Mouse (Mus musculus) heart, embryonic 12.5 days (tissue): ENCODE measurements around the gene Rbak. TPM values are rescaled to one million over a fixed set of nuclear protein-coding genes. Genes with fewer than 3 reads are reported as not detected.
"Not testable (repeated sequence)": the region's sequence is repeated elsewhere in the genome, so short reads cannot be mapped to it uniquely, and the experiment has no call there.

Source experiments
- ATAC-seq: fragments of 200-750 bp; cut with Nextera tagmentation; 2 replicates; pipeline ENCODE4 v1.8.0; 2017; ENCODE audit warnings: moderate TSS enrichment, moderate library complexity; ENCODE audit not compliant: insufficient number of reproducible peaks, low FRiP score
- H3K27ac ChIP-seq: fragments of 300-500 bp; sonication (generic); 2 replicates; pipeline ENCODE4 v1.5.1; 2016; ENCODE audit warnings: mild to moderate bottlenecking, moderate library complexity; ENCODE audit not compliant: poor library complexity, severe bottlenecking
- H3K27me3 ChIP-seq: fragments of 300-500 bp; sonication (generic); replicated peaks from 2 replicates; pipeline ENCODE4 v1.6.1; 2016; ENCODE audit warnings: mild to moderate bottlenecking, moderate library complexity
- H3K36me3 ChIP-seq: fragments of 300-500 bp; sonication (generic); 2 replicates; pipeline ENCODE4 v1.6.1; 2016; ENCODE audit warnings: mild to moderate bottlenecking, moderate library complexity
- H3K4me1 ChIP-seq: fragments of 300-500 bp; sonication (generic); replicated peaks from 2 replicates; pipeline ENCODE4 v1.6.1; 2016; ENCODE audit warnings: mild to moderate bottlenecking
- H3K4me2 ChIP-seq: fragments of 300-500 bp; sonication (generic); 2 replicates; pipeline ENCODE4 v1.6.1; 2016; ENCODE audit warnings: mild to moderate bottlenecking, moderate library complexity
- H3K4me3 ChIP-seq: fragments of 300-500 bp; sonication (generic); 2 replicates; pipeline ENCODE4 v1.5.1; 2016; ENCODE audit warnings: mild to moderate bottlenecking
- H3K9ac ChIP-seq: fragments of 300-500 bp; sonication (generic); 2 replicates; pipeline ENCODE4 v1.6.1; 2016; ENCODE audit warnings: mild to moderate bottlenecking, moderate library complexity
- H3K9me3 ChIP-seq: fragments of 300-500 bp; sonication (generic); replicated peaks from 2 replicates; pipeline ENCODE4 v1.6.1; 2016; ENCODE audit warnings: mild to moderate bottlenecking, moderate library complexity
- WGBS: fragments of 180-500 bp; shearing (Covaris S2); methylation state at CpG from one replicate; pipeline ENCODE4 v1.1.7; 2016; 5-methylcytosine and 5-hydroxymethylcytosine counted together
- polyA plus RNA-seq: library from polyadenylated mRNA; unstranded; fragments of >200 nt; fragmentation: Nextera tagmentation; extraction: Ambion mirVana; gene quantifications from 2 replicates; pipeline ENCODE4 v1.2.1, GENCODE M21; 2016

Gene Rbak
- polyA plus RNA-seq, 1 experiment from 2014 or later, result 9.0 TPM

- H3K4me3 ChIP-seq, result no peak overlapping the region
- no peaks in the 10 kb centered on the region for H3K27me3 ChIP-seq
- H3K36me3 ChIP-seq, result no peaks in the 10 kb centered on the region
- H3K4me2 ChIP-seq, result no peak overlapping the region
- peak; percentile 84 for ATAC-seq
- WGBS, result 84% methylated on average over 7 of the region's 7 CpGs
- H3K9me3 ChIP-seq, result peaks cover 4% of the 10 kb centered on the region
- no peak overlapping the region for H3K27ac ChIP-seq
- 0 out of 2 replicates have a peak, but pooled peaks cover 2% of the 10 kb centered on the region for H3K4me1 ChIP-seq
- H3K9ac ChIP-seq, result no peak overlapping the region
Observed at GRCm38 (mm10) chr5:143135042-143135441, 45.5 kb downstream of the Rbak start.

GRCm38 (mm10) chr5:143134216-143135010 lies 46.2 kb downstream of the Rbak start:
- not testable (repeated sequence) for H3K27ac ChIP-seq, H3K9me3 ChIP-seq, H3K27me3 ChIP-seq, H3K36me3 ChIP-seq, H3K9ac ChIP-seq, H3K4me2 ChIP-seq, H3K4me3 ChIP-seq, H3K4me1 ChIP-seq
- peak; percentile 25; the same call in 1 of the 2 replicates for ATAC-seq
- 83% methylated on average over 3 of the region's 6 CpGs for WGBS

- no peak overlapping the region for H3K4me2 ChIP-seq
- ATAC-seq, result no peak
- no peaks in the 10 kb centered on the region for H3K4me1 ChIP-seq
- 36% methylated on average over 13 of the region's 13 CpGs for WGBS
- H3K9me3 ChIP-seq, result peaks cover 15% of the 10 kb centered on the region
- H3K4me3 ChIP-seq, result no peak overlapping the region
- no peak overlapping the region for H3K9ac ChIP-seq
- H3K36me3 ChIP-seq, result no peaks in the 10 kb centered on the region
- H3K27me3 ChIP-seq, result no peaks in the 10 kb centered on the region
- H3K27ac ChIP-seq, result no peak overlapping the region
Observed at GRCm38 (mm10) chr5:143132935-143133514, 47.5 kb downstream of the Rbak start.

- no peak overlapping the region for H3K27ac ChIP-seq
- peaks cover 15% of the 10 kb centered on the region for H3K9me3 ChIP-seq
- H3K4me3 ChIP-seq, result no peak overlapping the region
- no peak overlapping the region for H3K4me2 ChIP-seq
- no peaks in the 10 kb centered on the region for H3K36me3 ChIP-seq
- H3K4me1 ChIP-seq, result no peaks in the 10 kb centered on the region
- WGBS, result 82% methylated on average over 7 of the region's 7 CpGs
- ATAC-seq, result no peak
- no peaks in the 10 kb centered on the region for H3K27me3 ChIP-seq
- no peak overlapping the region for H3K9ac ChIP-seq
Observed at GRCm38 (mm10) chr5:143130342-143130741, 50.2 kb downstream of the Rbak start.

GRCm38 (mm10) chr5:143129101-143129500 lies 51.5 kb downstream of the Rbak start:
- WGBS, result 91% methylated on average over 16 of the region's 16 CpGs

GRCm38 (mm10) chr5:143127837-143128236 lies 52.7 kb downstream of the Rbak start:
- H3K9me3 ChIP-seq, result peaks cover 15% of the 10 kb centered on the region
- no peak for ATAC-seq
- WGBS, result 73% methylated on average over 8 of the region's 8 CpGs
- H3K27ac ChIP-seq, result no peak overlapping the region
- no peaks in the 10 kb centered on the region for H3K4me1 ChIP-seq
- H3K27me3 ChIP-seq, result no peaks in the 10 kb centered on the region
- no peak overlapping the region for H3K9ac ChIP-seq
- no peak overlapping the region for H3K4me3 ChIP-seq
- no peaks in the 10 kb centered on the region for H3K36me3 ChIP-seq
- no peak overlapping the region for H3K4me2 ChIP-seq

More at GRCm38 (mm10) chr5:143129101-143129500, 51.5 kb downstream of the Rbak start:
- no peak overlapping the region for H3K4me3 ChIP-seq
- H3K27ac ChIP-seq, result no peak overlapping the region
- no peak overlapping the region for H3K4me2 ChIP-seq
- no peaks in the 10 kb centered on the region for H3K27me3 ChIP-seq
- H3K36me3 ChIP-seq, result no peaks in the 10 kb centered on the region
- no peak for ATAC-seq
- no peak overlapping the region for H3K9ac ChIP-seq
- H3K4me1 ChIP-seq, result no peaks in the 10 kb centered on the region
- peaks cover 15% of the 10 kb centered on the region for H3K9me3 ChIP-seq

- Histone ChIP-seq H3K27me3 (no peaks in the 10 kb centered on the region), H3K27ac (no peak overlapping the region), H3K9me3 (peaks cover 15% of the 10 kb centered on the region), H3K4me2 (no peak overlapping the region), H3K4me3 (no peak overlapping the region), H3K36me3 (no peaks in the 10 kb centered on the region), H3K9ac (no peak overlapping the region), H3K4me1 (no peaks in the 10 kb centered on the region)
- no peak for ATAC-seq
- WGBS, result 67% methylated on average over 4 of the region's 4 CpGs
Observed at GRCm38 (mm10) chr5:143126908-143127307, 53.7 kb downstream of the Rbak start.

GRCm38 (mm10) chr5:143126089-143126488 lies 54.5 kb downstream of the Rbak start:
- H3K4me2 ChIP-seq, result no peak overlapping the region
- peaks cover 15% of the 10 kb centered on the region for H3K9me3 ChIP-seq
- WGBS, result 86% methylated on average over 9 of the region's 9 CpGs
- no peak for ATAC-seq
- H3K4me3 ChIP-seq, result no peak overlapping the region
- no peaks in the 10 kb centered on the region for H3K27me3 ChIP-seq
- H3K9ac ChIP-seq, result no peak overlapping the region
- H3K27ac ChIP-seq, result no peak overlapping the region
- no peaks in the 10 kb centered on the region for H3K4me1 ChIP-seq
- no peaks in the 10 kb centered on the region for H3K36me3 ChIP-seq

GRCm38 (mm10) chr5:143125601-143126000 lies 55.0 kb downstream of the Rbak start:
- H3K27ac ChIP-seq, result no peak overlapping the region
- no peak overlapping the region for H3K4me3 ChIP-seq
- no peaks in the 10 kb centered on the region for H3K4me1 ChIP-seq
- no peaks in the 10 kb centered on the region for H3K27me3 ChIP-seq
- no peak overlapping the region for H3K9ac ChIP-seq
- H3K36me3 ChIP-seq, result no peaks in the 10 kb centered on the region
- ATAC-seq, result no peak
- H3K4me2 ChIP-seq, result no peak overlapping the region
- peaks cover 15% of the 10 kb centered on the region for H3K9me3 ChIP-seq
- 74% methylated on average over 7 of the region's 7 CpGs for WGBS

- no peak for ATAC-seq
- no peaks in the 10 kb centered on the region for H3K27me3 ChIP-seq
- WGBS, result 78% methylated on average over 4 of the region's 4 CpGs
- H3K9ac ChIP-seq, result no peak overlapping the region
- peaks cover 11% of the 10 kb centered on the region for H3K9me3 ChIP-seq
- H3K4me3 ChIP-seq, result no peak overlapping the region
- no peak overlapping the region for H3K4me2 ChIP-seq
- no peaks in the 10 kb centered on the region for H3K36me3 ChIP-seq
- no peak overlapping the region for H3K27ac ChIP-seq
- no peaks in the 10 kb centered on the region for H3K4me1 ChIP-seq
Observed at GRCm38 (mm10) chr5:143124805-143125378, 55.7 kb downstream of the Rbak start.

- Histone ChIP-seq H3K9ac (no peak overlapping the region), H3K27me3 (no peaks in the 10 kb centered on the region), H3K4me1 (no peaks in the 10 kb centered on the region), H3K9me3 (peaks cover under 1% of the 10 kb centered on the region; the same call in 1 of the 2 replicates), H3K27ac (no peak overlapping the region), H3K36me3 (no peaks in the 10 kb centered on the region), H3K4me2 (no peak overlapping the region), H3K4me3 (no peak overlapping the region)
- no peak for ATAC-seq
- 19% methylated on average over 1 of the region's 1 CpGs for WGBS
Observed at GRCm38 (mm10) chr5:143122673-143123072, 57.9 kb downstream of the Rbak start.
